Mouse (Mus musculus) lung, postnatal 4 days (tissue): ENCODE data around the gene Dusp13.

ENCODE experiments used
- DNase-seq, 2 experiments: peaks; one replicate each; pipeline ENCODE4 v3.0.0; 2021

The Dusp13 gene

GRCm38 (mm10) chr14:21746846-21747245, 4.1 kb downstream of the Dusp13 start:
- no peak for DNase-seq

- no peak for DNase-seq
Measured at GRCm38 (mm10) chr14:21746251-21746650, 4.7 kb downstream of the Dusp13 start.

DNA sequence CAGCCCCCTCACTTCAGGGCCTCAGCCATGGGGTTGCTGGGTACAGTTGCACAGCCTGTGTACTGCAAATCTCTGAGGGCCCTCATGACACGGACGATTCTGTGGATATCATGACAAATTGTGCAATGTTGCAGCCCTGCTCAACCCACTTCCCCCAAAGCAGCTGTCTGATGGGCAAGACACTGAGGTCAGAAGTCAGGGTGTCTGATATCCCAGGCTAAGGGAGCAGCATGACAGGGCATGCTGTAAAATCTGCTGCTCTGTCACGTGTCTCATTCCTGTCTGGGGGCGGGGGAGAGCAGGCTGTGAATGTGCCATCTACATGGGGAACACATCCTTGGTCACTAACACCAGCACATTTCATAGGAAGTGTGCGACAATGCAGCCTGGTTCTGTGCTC, 5.8 kb downstream of the Dusp13 start:
- peak in 1 of 2 experiments; percentile 34 for DNase-seq

- no peak for DNase-seq
Measured at GRCm38 (mm10) chr14:21744169-21744568, 6.8 kb downstream of the Dusp13 start.

- no peak for DNase-seq
Measured at GRCm38 (mm10) chr14:21742441-21742840, 8.5 kb downstream of the Dusp13 start.

- DNase-seq, result peak; percentile 80 to 88
Measured at GRCm38 (mm10) chr14:21741786-21742185, 9.2 kb downstream of the Dusp13 start.

GRCm38 (mm10) chr14:21741314-21741713, 9.7 kb downstream of the Dusp13 start:
- no peak for DNase-seq

GRCm38 (mm10) chr14:21740345-21740744, 10.6 kb downstream of the Dusp13 start:
- DNase-seq, result no peak

DNA sequence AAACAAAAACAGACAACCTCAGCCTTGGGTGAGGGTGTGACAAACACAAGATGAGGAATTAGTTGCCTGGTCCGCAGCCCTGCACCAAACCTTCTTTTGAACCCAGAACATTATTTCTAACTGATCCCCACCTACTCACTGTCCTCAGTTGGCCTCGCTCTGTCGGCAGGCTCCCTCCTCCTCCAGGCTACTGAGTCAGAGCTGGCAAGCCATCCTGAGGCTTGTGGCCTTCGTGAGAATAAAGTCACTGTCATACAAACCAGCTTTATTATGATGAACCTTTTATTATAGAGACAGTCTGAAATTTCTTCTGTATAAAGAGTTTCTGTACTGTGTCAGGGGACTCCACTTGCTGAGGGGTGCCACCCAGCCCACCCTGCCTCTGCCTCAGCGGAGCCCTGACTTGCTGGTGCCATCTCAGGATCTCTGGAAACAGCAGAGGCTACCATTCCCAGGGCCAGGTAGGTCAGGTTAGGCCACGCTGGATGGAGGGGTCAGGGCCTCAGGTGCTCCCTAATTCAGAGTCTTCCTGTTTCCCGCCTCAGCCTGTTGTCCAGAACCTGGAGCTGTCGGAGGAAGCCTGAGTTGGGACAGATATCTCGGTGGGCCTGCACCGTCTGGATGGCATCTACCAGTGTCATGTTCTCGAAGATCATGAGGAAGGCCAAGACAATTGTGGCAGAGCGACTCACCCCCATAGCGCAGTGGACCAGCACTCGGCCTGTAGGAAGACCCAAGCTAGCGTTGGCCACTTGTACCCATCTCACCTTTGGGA, 17.7 kb downstream of the Dusp13 start:
- DNase-seq, result no peak

- DNase-seq, result no peak
Measured at GRCm38 (mm10) chr14:21729936-21730335, 21.0 kb downstream of the Dusp13 start.

DNA sequence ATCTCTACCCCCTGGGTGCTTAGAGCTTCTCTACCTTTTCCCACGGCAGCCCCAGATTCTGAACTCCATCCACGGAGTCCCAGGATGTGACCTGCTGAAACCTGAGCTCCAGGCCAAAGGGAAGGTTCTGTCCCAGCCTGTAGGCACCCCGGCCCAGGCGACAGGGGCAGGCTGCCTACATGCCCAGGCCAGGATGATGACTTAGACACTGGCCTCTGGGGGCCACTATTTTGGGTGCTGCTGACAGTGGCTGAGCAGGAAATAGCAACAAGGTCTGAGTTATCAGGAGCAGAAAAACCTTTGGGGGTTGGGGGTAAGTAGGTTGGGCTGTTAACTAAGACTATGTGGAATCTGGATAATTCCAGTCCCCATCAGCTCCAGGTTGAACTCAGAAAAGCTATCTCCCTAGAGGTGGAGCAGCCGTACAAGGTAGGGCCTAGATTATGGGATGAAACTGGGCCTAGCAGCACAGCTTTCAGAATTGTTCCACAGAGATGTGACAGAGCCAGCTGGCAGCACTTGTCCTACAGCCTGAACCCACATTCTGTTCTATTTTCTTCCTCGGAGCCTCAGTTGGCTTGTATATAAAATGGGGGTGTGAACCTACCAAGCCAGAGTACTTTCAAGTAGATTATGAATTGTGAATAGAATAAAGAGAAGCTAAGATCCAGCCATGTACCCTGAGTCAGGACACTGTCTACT, 21.8 kb downstream of the Dusp13 start:
- DNase-seq, result no peak

DNA sequence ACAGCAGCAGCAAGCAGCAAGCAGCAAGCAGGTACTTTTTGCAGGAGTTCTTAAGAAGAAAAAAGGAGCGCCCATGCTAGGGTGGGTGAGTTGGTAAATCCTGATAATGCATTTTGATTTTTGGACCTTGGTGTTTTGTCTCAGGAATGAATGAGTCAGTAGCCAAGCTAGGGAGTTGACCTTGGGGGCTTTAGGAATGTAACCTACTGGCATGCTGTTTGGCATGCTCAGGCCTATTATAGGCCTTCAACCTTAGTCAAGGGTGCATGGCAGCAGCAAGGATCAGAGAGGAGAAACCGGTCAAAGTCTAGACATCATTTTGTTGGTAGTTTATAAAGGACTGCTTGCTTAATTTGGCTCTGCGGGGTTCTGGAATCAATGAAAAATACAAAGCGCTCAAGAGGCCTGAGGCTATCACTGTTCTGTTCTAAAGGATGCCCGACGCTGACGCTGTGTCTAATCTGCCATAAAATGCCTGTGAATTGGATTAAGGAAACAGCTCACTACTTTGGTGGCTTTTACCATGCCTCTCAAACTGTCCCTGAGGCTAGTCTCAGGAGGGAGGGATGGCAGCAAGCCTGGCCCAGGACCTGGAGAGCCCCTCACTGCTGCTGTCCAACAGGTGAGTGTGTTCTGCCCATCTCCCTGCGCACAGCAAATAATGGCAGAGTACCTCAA, 28.8 kb downstream of the Dusp13 start:
- DNase-seq, result no peak

- DNase-seq, result no peak
Measured at GRCm38 (mm10) chr14:21720430-21721205, 30.4 kb downstream of the Dusp13 start.

DNA sequence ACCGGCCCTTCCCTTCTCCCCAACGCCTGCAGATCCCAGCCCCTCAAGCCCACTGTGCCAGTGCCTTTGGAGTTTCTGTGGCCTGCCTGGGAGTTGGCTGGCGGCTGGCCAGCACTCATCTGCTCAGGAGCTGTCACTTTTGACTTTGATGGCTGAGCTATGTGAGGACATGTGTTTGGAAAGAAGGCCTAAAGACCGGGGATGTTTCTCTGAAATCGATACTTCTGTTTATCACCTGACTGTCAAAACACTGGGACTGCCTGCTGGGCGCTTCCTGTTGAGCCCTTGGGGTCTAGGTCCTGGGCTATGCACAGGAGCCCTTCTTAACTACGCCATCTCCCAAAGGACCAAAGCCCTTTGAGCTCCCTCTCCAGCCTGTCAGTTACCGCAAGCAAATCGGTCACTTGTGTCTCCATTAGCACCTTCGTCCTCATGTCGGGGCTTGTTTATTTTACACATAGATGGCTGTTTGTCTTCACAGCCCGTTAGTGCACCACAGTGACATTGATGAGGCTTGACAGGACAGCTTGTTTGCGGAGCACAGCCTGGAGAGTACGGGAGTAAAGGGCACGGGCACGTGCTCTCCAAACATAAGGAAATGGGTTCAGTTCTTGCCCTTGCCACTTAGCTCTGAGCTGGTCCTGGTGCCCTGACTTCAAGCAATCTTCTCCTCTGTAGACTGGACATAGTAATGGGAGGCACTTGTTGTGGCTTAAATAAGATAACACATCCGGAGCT, 31.2 kb downstream of the Dusp13 start:
- DNase-seq, result no peak

- no peak for DNase-seq
Measured at GRCm38 (mm10) chr14:21714486-21714885, 36.5 kb downstream of the Dusp13 start, which contains the start of gene Dupd1. Dupd1 (minus strand) TSS chr14:21714576.

DNA sequence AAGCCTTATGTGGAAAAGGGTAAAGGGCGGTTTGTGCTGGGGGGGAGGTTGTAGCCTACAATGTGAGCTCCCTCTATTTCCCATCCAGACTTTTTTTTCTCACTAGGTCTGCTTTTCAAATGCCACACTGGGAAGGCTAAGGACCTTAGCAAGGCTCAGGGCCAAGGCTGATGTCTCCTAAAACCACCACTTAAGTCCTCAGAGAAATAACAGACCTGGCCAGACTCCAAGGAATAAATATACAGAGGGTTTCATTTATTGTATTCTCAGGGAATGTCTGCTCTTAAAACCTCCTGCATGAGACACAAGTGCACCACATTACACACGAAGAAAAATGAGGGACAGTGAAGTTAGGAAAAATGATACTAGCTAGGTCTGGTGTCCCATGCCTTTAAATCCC, 39.8 kb downstream of the Dusp13 start:
- DNase-seq, result no peak

DNA sequence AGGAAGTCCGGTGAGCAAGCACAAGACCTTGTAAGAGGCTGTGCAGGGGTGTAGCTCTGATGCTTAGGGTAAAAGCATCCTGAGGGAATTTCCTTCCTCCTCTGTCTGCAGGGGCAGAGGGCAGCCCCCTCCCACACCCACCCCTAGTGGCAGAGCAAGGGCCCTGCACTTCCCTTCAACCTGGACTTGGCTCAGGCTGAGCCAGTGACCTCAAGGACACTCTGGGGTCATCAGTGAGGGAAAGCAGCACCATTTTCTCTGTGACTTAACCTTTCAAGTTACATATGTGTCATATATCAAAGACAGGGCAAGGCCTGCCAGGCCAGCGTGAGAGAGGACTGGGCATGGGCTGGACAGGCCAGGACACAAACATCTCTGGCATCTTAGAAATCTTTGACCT, 41.4 kb downstream of the Dusp13 start:
- DNase-seq, result peak in 1 of 2 experiments; percentile 8

DNA sequence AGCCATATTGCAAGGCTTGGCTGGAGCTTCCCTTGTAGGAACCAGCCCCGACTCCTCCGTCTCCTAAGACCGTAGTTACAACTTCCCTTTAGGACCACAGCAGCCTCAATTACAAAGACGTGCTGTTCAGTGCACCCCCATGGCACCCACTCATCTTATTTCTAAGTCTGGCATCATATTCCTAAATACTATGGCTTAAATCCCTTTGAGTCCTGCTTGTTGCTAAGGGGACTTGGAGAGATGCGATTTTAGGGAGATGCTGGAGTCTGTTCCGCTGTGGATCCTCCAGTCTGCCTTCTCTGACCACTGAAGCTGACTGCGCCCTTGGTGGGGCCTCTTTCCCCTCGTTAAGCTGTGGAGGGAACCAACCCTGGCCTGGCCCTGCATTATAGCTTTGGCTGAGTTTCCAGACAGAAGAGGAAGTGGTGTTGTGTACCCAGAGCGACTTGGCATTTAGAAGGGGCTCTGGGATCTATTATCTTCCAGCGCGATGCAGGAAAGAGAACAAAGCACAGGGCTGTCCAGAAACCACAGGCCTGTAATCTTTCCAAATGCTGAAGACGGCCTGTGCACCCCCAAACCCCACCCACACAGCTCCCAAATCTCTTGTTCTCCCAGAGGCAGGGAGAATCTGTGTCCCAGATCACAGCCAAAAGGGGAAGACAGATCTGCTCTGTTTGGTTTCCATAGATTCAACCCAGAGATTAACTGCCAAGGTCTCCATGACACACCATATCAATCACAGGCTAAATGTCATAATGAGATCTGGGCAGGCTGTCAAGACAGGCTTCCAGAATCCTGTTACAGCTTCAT, 44.0 kb downstream of the Dusp13 start:
- DNase-seq, result peak; percentile 74 to 84

DNA sequence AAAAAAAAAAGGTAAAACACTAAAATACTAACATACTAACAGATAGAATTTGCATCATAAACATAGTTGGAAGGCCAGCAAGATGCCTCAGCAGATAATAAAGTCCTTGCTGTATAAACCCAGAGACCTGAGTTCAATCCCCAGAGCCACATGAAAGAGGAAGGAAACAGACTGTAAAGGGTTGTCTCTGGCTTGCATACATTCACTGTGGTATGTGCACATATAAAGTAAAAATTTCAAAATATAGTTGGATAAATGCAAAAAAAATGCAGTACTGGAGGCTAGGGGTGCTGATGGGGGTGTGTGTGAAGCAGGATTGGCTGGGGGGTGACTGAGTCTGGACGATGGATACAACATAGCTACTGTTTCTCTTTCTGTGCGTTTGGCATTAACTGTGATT, 45.5 kb downstream of the Dusp13 start:
- no peak for DNase-seq

DNA sequence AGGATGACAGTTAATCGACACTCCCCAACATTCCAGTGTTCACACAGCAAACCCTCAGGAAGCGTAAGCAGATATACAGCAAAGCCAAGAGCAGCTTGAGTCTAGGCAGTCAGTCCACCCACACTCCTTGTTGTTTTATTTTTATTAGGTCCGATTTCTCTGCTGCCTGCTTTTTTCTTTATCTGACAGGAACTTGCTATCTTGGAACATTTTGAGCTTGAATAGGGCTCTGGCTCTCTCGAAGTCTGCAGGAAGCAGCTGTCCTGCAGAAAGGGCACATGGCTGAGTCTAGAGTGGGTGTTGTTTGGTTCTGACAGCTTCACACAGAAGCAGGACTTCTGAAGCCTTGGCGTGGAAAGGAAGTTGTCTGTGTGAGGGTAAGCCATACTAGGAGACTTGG, 47.7 kb downstream of the Dusp13 start:
- peak; percentile 33 to 59 for DNase-seq

GRCm38 (mm10) chr14:21702691-21703090, 48.3 kb downstream of the Dusp13 start:
- no peak for DNase-seq
